Mouse (Mus musculus) midbrain, postnatal 0 days (tissue): Measurements from ENCODE around the gene Sh3pxd2a. TPM values are rescaled to one million over a fixed set of nuclear protein-coding genes. Genes with fewer than 3 reads are reported as not detected.

Source experiments
- ATAC-seq: fragments of 200-750 bp; cut with Nextera tagmentation; 2 replicates; pipeline ENCODE4 v1.8.0; 2017; ENCODE audit warnings: moderate number of reproducible peaks, mild to moderate bottlenecking, moderate TSS enrichment, moderate library complexity; ENCODE audit not compliant: low FRiP score
- DNase-seq: peaks from one replicate; pipeline ENCODE4 v3.0.0-alpha.2; 2015; ENCODE audit warnings: low spot score
- H3K27ac ChIP-seq: fragments of 300-500 bp; sonication (generic); 2 replicates; pipeline ENCODE4 v1.5.1; 2014; ENCODE audit warnings: low read depth, mild to moderate bottlenecking, low read length, mixed read lengths
- H3K27me3 ChIP-seq: fragments of 300-500 bp; sonication (generic); 2 replicates; pipeline ENCODE4 v1.6.1; 2014; ENCODE audit warnings: low read length, control low read depth, mixed read lengths; ENCODE audit not compliant: insufficient read depth
- H3K36me3 ChIP-seq: fragments of 300-500 bp; sonication (generic); 2 replicates; pipeline ENCODE4 v1.6.1; 2014; ENCODE audit warnings: low read length, control low read depth, mixed read lengths; ENCODE audit not compliant: insufficient read depth
- H3K4me1 ChIP-seq: fragments of 300-500 bp; sonication (generic); 2 replicates; pipeline ENCODE4 v1.6.1; 2014; ENCODE audit warnings: mild to moderate bottlenecking, control low read depth, antibody characterized with exemption, low read length, mixed read lengths; ENCODE audit not compliant: insufficient read depth
- H3K4me2 ChIP-seq: fragments of 300-500 bp; sonication (generic); 2 replicates; pipeline ENCODE4 v1.6.1; 2014; ENCODE audit warnings: low read depth, mild to moderate bottlenecking, low read length, mixed read lengths; ENCODE audit not compliant: poor library complexity, severe bottlenecking
- H3K4me3 ChIP-seq: fragments of 300-500 bp; sonication (generic); 2 replicates; pipeline ENCODE4 v1.5.1; 2014; ENCODE audit warnings: low read depth, mild to moderate bottlenecking, low read length, moderate library complexity
- H3K9ac ChIP-seq: fragments of 300-500 bp; sonication (generic); replicated peaks from 2 replicates; pipeline ENCODE4 v1.6.1; 2014; ENCODE audit warnings: mild to moderate bottlenecking, low read length, moderate library complexity, mixed read lengths; ENCODE audit not compliant: poor library complexity, severe bottlenecking
- H3K9me3 ChIP-seq: fragments of 300-500 bp; sonication (generic); 2 replicates; pipeline ENCODE4 v1.6.1; 2016; ENCODE audit warnings: low read length, control low read depth
- CTCF ChIP-seq: IDR thresholded peaks from 2 replicates; pipeline ENCODE4 v1.5.1; 2016; ENCODE audit warnings: antibody characterized with exemption, mild to moderate bottlenecking
- WGBS: fragments of 180-500 bp; shearing (Covaris S2); extraction: QIAGEN DNeasy Blood & Tissue Kit; methylation state at CpG from one replicate; pipeline ENCODE4 v1.1.7; 2014; 5-methylcytosine and 5-hydroxymethylcytosine counted together
- polyA plus RNA-seq: library from polyadenylated mRNA; unstranded; fragments of >200 nt; fragmentation: Nextera tagmentation; extraction: Ambion mirVana; gene quantifications from 2 replicates; pipeline ENCODE4 v1.2.1, GENCODE M21; 2015
- total RNA-seq: library from RNA; depleted of rRNA; stranded (reverse); fragments of >200 nt; gene quantifications from 2 replicates; pipeline ENCODE4 v1.2.3, GENCODE M21; 2014

The Sh3pxd2a gene
- total and polyA plus RNA-seq, 2 experiments from 2014 or later = 1.5 to 21.0 TPM

DNA sequence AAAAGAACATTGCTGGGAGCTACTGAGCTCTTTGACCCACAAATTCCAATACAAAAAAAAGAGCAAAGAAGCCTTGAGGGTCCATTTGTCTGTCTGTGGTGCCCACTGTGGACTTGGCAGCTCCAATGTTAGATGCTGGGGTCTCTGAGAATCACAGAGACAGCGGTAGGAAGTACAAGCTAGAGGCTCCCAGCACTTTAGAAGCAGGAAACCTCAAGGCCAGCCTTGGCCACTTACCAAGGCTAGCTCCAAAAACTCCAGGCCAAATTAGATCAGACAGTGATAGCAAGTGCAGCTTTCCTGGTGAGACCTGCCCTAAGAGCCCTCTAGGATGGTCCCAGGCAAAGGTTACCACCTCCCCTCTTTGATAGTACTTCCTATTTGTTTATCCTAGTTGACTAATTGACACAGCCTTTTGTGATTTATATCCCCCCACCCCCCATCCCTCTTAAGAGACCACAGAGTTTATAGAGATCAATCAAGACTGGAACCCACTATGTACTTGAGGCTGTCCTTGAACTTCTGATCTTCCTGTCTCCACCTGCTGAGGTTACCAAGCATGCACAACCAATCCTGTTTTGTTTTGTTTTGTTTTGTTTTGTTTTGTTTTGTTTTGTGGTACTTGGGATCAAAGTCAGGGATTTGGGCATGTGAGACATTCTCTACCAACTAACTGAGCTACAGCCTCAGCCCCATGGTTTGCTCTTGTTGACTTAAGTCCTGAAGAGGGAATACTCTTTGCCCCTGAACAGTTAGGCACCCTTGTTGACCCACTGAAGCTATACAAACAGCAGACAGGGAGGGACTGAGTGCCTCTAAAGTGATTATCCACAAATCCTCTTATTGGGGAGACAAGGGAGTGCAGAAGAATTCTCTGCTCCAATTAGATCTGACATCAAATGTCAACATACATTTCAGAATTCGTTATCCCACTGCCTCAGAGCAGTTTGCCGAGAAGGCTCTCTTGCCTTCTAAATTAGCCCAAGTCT lies 60.5 kb downstream of the Sh3pxd2a start:
- Histone ChIP-seq H3K9ac (no peak overlapping the region), H3K4me3 (no peak overlapping the region)
- DNase-seq = no peak

DNA sequence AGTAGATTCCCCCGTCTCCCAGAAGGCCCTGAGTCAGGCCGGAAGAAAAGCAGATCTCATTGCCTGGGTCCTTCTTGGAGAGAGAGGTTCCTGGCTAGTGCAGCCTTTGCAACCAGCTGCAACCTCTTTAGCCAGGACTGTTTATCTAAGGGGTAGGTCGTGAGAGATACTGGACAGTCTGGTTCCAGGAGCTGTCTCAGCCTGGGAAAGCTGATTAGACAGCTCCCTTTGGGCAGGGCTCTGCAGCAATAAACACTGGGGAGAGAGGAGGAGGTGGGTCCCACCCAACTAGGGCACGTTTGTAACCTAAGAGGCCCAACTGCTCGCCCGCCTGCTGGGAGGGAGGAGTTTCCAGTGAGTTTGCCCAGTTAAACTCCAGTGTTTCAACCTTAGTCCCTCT lies 61.2 kb downstream of the Sh3pxd2a start:
- Histone ChIP-seq H3K4me2 (no peak overlapping the region), H3K9me3 (no peaks in the 10 kb centered on the region), H3K27me3 (no peaks in the 10 kb centered on the region), H3K36me3 (no peaks in the 10 kb centered on the region), H3K9ac (no peak overlapping the region), H3K4me3 (no peak overlapping the region), H3K27ac (no peak overlapping the region), H3K4me1 (no peaks in the 10 kb centered on the region)
- no peak for ATAC-seq
- no peak for TF ChIP-seq CTCF
- no peak for DNase-seq
- WGBS = 43% methylated on average over 6 of the region's 6 CpGs

More for the DNA sequence above, 60.5 kb downstream of the Sh3pxd2a start:
- H3K4me1 ChIP-seq = no peaks in the 10 kb centered on the region
- no peak overlapping the region for H3K4me2 ChIP-seq
- H3K36me3 ChIP-seq = no peaks in the 10 kb centered on the region
- no peaks in the 10 kb centered on the region for H3K27me3 ChIP-seq
- TF ChIP-seq CTCF = no peak
- no peaks in the 10 kb centered on the region for H3K9me3 ChIP-seq
- ATAC-seq = no peak
- 49% methylated on average over 3 of the region's 3 CpGs for WGBS
- no peak overlapping the region for H3K27ac ChIP-seq

DNA sequence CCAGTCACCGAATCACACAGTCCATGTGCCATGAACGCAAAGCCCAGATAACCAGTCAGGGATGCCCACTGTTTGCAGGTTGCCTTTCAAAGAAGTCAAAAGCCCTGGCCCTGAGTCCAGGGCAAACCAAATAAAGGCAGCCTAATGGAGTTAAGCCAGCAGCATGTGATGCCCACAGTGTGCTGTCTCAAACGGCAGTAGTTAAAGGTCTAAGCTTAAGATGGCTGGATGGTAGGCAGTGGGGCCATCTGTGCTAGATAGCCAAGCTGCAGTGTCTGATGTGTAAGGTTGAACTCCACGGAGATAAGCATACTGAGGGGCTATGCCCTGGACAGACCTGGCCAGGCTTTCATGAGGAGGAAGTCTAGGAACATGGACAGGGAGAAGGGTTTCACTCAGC lies 61.7 kb downstream of the Sh3pxd2a start:
- Histone ChIP-seq H3K27ac (no peak overlapping the region), H3K9ac (no peak overlapping the region), H3K36me3 (no peaks in the 10 kb centered on the region), H3K4me1 (no peaks in the 10 kb centered on the region), H3K4me3 (no peak overlapping the region), H3K9me3 (no peaks in the 10 kb centered on the region), H3K27me3 (no peaks in the 10 kb centered on the region), H3K4me2 (no peak overlapping the region)
- no peak for ATAC-seq
- DNase-seq = no peak
- 85% methylated on average over 4 of the region's 4 CpGs for WGBS
- no peak for TF ChIP-seq CTCF

DNA sequence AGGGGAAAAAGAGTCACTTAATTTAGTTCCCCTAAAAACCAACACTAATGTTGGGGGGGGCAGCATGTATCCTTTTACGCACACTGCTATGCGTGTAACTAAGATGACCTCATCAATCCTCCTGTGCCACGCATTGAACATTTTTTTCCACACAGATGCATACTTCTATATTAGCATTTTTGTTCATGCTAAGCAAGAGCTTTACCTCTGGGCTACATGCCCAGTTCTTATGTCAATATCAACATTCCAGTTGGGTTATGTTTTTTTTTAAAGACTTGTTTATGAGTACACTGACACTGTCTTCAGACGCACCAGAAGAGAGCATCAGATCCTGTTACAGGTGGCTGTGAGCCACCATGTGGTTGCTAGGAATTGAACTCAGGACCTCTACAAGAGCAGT lies 64.5 kb downstream of the Sh3pxd2a start:
- no peak for ATAC-seq
- Histone ChIP-seq H3K36me3 (no peaks in the 10 kb centered on the region), H3K27me3 (no peaks in the 10 kb centered on the region), H3K4me1 (no peaks in the 10 kb centered on the region), H3K9ac (no peak overlapping the region), H3K4me2 (no peak overlapping the region), H3K9me3 (no peaks in the 10 kb centered on the region), H3K4me3 (no peak overlapping the region), H3K27ac (no peak overlapping the region)
- DNase-seq = no peak
- 89% methylated on average over 4 of the region's 4 CpGs for WGBS
- TF ChIP-seq CTCF = no peak

DNA sequence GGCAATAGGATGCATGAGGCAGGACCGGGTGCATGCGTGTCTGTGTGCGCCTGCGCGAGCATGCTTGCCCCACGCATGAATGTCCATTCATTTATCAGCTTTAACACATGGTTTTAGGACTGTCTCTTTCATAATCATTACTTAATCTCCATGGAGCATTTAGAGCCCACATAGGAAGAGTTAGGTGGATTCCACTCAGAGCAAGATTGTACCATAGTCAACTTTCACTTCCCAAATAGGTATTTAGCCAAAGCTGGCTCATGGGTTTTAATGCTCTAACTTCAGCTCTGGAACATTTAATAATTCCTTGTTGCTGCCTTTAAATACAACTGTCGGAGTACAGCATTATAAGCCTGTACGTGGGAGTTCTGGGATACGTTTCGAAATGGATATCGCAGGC lies 65.2 kb downstream of the Sh3pxd2a start:
- no peaks in the 10 kb centered on the region for H3K36me3 ChIP-seq
- no peak overlapping the region for H3K4me2 ChIP-seq
- DNase-seq (no peak), ATAC-seq (no peak)
- H3K4me1 ChIP-seq = no peaks in the 10 kb centered on the region
- no peak overlapping the region for H3K9ac ChIP-seq
- no peak overlapping the region for H3K27ac ChIP-seq
- no peak overlapping the region for H3K4me3 ChIP-seq
- no peak for TF ChIP-seq CTCF
- 92% methylated on average over 11 of the region's 11 CpGs for WGBS
- no peaks in the 10 kb centered on the region for H3K9me3 ChIP-seq
- no peaks in the 10 kb centered on the region for H3K27me3 ChIP-seq

DNA sequence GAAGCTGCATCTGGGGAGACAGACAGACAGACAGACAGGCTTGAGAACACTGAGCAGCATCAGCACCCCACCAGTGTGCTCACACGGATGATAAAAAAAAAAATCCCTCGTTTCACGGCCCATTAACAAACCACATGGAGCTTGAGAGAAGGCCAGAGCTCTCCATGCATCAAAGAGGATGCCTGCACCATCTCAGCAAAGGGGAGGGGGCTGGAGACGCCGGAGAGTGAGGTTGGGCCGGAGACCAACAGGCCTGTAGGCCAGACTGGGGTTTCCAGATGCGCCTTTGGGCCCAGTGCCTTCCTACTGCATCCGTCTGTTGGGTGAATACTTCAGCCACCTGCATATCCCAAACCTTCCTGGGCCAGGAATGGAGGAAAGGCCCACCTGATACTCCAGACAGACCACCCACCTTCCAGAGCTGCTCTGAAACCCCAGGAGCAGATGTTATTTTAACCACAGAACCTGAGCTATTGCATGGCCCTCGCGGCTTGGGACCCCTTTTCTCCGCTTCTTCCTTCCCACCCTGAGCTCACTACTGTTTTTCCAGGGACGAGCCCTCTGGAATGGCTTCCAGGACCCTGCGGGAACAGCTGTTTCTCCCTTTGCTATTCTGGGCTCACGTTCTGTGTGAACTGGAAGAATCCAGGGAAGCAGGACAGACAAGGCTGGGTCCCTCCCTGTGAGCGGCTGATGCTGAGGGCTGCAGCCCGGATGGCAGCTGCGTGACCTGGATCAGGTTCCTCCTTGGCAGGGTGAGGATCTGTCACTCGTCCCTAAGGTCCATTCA lies 66.1 kb downstream of the Sh3pxd2a start:
- no peak for TF ChIP-seq CTCF
- no peak overlapping the region for H3K4me3 ChIP-seq
- H3K4me1 ChIP-seq = no peaks in the 10 kb centered on the region
- H3K27ac ChIP-seq = no peak overlapping the region
- no peaks in the 10 kb centered on the region for H3K9me3 ChIP-seq
- no peak for DNase-seq
- ATAC-seq = no peak
- H3K36me3 ChIP-seq = no peaks in the 10 kb centered on the region
- no peaks in the 10 kb centered on the region for H3K27me3 ChIP-seq
- WGBS = 59% methylated on average over 18 of the region's 18 CpGs
- no peak overlapping the region for H3K9ac ChIP-seq
- H3K4me2 ChIP-seq = no peak overlapping the region
